Mouse (Mus musculus) right cerebral cortex, postnatal 14 days (tissue): ENCODE data around the gene Adamts2.

Source experiments
- DNase-seq: peaks from one replicate; pipeline ENCODE4 v3.0.0; 2022

Adamts2 gene

DNA sequence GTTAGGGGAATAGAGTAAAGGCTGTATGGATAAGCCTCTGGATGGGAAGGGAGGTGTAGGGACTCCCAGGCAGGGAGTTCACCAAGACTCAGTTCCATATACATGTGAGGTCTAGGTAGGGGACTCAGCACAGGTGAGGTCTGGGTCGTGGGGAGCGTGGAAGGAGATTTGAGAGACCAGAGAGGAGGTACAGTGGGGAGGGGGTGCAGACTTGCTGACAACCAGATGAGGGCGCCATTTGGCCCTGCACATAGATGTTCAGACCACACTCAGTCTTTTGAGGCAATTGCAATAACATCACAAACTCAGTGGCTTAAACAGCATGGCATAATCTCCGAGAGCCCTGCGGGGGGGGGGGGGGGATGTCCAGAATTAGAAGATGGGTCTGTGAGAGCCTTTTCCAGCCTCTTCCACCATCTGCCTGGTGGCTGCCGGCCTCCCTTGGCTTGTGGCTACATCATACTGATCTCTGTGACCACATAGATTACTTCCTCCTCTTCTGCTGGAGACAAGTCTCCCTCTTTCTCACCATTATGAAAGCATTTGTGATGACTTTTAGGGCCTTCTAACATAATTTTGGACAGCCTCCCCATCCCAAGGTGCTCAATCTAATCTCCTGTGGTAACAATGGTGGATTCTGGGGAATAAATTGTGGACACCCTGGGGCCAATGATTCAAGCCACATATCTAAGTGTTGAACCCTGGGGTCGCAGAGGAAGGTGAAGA lies 71.8 kb downstream of the Adamts2 start:
- DNase-seq = peak; percentile 16

DNA sequence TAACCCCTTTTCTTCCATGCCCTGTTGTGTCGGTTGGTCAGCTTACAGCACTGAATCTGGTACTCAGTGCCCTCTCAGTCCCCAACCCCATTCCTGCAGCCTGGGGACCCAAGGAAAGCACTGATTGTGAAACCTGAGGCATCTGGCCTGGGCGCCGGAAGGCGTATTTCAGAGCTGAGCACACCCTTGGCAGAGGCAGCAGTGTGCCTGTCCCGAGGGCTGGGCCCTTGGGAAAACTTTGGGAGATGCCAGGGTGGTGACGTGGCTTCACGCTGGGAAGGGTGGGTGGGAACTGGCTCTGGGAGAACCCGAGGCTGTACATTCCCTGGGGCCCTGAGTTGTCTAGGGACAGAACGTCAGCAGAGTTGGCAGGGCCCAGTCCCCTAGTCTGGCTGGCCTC lies 72.5 kb downstream of the Adamts2 start:
- no peak for DNase-seq

DNA sequence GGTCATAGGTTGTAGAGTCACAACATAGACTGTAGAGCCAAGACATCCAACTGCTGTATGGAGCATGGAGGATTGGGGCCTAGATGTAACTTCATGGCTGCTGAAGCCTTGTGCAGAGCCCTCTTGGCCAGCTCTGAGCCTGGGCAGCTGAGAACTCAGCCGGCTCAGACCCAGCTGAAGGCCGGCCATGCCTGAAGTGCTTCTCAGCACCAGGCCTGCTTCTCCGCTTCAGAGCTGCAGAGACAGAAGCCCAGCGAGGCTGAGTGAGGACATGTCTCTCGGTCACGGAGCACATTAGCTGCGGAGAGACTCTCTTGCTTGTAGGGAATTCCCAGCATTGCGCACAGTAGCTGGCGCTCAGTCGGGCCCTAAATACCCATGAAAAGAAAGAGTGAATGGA lies 76.8 kb downstream of the Adamts2 start:
- DNase-seq = no peak

DNA sequence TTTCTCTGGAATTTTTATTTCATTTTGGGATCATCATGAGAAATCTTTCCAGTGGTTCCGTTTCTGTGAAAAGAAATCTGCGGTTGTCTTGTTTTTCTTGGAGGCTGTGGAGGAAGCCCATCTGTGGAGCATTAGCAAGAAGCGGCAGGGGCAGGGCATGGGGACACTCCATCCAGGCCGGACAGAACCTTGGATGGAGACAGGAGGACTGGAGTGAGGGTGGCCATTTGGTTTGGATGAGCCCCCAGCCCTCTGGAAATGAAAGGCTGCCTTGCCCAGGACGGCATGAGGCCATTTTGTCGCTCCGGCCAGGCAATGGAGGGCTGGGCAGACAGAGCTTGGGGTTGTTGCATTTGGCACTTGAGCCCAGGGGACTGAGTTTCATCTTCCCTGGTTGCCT lies 80.1 kb downstream of the Adamts2 start:
- DNase-seq = no peak

DNA sequence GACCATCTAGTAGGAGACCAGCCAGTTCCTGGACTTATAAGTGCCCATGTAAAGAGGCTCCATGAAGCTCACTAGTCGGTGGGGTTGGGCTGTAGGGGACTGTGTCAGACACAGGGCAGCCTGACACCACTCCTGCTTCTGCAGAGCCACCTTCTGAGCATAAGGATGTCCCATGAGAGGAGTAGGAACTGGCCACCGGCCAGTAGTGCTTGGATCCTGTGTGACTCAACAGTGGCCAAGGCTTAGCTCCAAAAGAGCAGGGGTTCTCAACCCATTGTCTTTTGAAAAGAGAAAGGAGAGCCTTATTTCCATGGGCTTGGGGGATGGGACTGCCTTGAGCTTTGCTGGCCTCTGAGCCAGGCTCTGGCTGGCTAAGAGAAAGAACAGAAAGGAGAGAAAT lies 81.9 kb downstream of the Adamts2 start:
- no peak for DNase-seq

DNA sequence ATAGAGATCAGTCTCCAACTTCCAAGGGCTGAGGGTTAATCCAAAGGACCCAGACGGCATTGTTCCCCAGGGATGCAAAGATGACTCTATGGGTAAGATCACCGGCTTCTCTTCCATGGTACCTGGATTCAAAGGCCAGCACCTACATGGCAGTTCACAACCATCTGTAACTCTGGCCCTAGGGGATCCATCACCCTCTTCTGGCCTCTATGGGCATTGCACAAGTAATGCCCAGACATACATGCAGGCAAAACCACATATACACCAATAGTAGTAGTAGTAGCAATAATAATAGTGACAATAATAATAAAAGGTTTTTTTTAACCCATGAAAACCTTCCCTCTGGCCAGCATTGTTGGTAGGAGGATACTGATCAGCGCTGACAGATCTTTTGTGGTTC lies 86.7 kb downstream of the Adamts2 start:
- DNase-seq = no peak

DNA sequence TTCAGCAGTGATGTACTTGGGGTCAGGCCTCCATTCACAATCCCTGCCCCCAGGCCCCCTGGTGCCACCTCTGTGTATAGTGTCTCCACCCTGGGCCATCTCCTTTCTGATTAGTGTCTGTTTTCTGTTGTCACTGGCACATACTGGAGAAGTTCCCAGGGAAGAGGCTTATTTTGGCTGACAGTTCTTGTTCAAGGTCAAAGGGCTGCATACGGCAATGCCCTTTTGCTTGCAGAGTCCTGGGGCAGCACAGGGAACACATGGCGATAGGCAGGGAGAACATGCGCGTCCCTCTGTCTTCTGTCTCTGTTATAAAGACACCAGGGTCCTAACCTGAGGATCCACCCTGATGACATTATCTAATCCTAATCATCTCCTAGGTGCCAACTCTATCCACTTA lies 87.8 kb downstream of the Adamts2 start:
- no peak for DNase-seq

DNA sequence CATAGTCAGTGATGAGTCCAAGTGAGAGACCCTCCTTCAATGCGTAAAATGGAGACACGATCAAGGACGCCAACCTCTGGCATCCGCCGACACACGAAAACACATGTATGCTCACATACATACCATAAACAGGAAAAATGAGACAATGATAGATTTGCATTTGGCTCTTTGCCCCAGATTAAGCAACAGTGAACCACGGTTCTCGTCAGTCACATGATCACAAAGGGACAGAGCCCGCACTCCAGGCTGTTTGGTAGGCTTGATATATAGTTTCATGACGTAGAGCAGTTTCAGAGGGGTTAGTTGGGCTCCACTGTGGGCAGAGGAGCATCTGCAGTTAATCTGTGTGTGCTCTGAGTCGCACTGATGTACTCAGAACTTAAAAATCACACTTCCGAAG lies 98.1 kb downstream of the Adamts2 start:
- DNase-seq = no peak

DNA sequence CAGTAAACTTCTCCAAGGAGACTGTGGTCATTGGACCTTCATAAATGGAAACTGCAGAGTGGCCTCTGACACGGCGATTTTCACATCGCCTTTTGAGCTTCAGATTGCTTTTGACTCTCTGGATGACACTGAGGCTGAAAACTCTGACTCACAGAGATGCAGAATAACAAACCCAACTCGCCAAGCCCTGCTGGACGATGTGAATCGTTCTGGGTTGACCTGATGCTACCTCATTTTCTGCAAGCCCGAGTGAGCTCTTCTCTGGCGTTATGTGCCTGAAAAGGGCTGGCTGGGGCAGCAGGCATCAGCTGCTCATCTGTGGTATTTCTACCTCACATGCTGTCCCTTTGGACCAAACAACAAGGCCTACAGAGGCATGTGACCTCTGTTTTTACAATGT lies 98.6 kb downstream of the Adamts2 start:
- no peak for DNase-seq

DNA sequence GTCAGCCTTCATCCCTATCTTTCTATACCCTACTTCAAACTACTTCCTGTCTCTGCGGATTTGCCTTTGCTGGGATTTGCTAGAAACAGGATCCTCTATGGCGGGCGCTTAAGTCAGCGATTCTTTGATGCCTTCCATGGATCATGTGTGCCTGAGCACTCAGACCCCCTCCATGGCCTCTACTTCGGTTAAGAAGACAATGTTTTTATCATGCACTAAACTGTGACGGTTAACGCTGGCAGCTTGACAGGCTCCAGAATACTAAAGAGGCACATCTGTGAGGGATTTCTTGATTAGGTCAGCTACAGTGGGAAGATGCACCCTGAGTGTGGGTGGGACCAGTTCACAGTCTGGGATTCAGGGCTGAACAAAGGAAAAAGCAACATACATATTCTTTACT lies 101.5 kb downstream of the Adamts2 start:
- no peak for DNase-seq

DNA sequence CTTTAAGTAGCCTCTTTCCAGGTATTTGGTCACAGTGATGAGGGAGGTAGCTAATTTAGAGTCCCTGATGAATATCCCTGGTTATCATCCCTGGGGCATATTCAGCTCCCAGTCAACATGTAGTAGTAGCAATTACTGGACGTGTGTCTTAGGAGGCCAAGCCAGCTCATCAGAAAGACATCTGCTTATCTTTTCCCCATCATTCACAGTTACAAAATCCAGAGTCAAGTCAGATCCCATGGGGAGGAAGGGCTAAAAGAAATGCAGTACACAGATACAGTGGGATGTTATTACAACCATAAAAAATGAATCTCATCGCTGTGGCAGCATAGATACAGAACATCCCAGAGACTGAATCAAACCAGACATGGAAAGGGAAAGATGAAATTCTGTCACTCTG lies 102.6 kb downstream of the Adamts2 start:
- DNase-seq = no peak

DNA sequence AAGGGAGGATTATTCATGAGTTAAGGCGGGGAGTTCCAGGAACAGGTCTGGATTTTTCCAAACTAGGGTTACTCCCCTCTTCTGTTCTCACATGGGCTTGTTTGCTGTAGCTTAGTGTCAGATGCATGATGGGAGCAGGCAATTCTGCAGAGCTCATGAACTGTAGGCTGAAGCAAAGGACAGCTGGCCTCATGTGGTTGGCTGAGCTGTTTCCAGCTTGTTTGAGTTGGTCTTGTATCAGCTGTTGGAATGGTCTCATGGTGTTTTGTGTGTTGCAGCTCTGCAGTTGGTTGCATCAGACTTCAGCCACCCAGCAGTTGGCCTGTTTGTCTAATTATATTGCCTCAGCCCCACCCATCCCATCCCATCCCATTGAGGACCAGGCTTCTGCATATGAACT lies 105.4 kb downstream of the Adamts2 start:
- no peak for DNase-seq

DNA sequence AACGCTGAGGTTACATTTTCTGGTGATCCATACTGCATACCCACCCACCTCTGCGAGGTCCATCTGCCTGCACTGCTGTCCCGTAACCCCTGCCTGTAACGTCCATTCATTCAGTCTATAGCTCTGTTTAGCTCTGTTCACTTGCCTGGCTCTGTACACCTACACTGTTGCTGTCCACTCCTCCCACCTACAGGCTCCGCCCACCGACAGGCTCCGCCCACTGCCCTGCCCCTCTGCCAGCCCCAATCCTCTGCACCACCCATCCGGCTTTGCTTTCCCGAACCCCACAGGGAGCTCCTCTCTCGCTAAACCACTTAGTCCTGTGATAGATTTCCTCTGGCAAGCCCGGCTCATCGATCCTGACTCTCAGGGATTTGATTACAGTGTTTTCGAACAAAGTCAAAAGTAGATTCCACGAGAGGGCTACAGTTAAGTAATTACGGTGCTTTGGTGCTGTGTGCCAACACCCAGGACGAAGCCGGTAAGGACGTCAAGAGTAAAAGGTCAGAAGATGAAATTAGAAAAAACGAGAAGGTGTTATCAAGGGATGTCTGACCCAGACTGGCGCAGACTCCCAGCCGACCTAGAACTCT lies 111.8 kb downstream of the Adamts2 start:
- DNase-seq = no peak

DNA sequence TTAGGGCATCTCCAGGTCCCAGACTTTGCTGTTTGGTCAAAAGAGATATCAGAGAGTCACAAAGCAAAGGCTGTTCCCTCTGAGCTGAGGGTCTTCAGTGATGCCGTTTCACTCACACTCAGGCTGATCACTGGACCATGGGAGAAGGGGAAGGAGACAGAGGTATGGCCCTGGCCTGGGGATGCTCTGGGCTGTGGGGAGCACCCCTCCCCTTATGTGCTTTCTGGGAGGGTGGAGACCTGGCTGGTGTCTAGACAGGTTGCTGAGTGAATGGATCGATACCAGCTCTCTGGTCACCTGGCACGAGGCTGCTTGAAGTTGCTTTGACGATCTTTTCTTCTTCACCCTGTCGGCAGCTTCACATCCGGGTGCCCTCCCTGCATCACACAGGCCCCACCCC lies 113.2 kb downstream of the Adamts2 start:
- no peak for DNase-seq

DNA sequence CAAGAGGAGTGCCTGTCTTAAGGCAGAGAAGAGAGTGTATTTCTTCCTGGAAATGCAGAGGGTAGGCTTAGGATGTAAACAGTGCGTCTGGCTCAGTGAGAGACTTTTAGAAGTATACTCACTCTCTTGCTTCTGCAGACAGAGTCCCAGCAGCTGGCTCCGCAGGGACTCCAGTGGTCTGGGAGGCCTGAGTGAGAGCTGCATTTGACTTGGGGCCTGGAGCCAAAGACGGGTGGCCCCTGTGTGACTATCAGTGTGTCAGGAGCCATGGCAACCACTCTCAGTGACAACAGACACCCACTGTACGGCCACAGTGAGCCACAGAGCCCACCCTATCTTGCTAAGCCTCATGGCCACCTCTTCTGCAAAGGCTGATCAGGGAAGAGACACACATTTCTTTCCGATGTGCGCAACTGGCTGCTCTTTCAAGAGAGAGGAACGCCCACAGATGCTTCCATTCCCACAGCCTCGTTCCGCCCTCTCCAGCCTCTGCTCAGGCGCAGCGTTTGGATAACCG lies 115.6 kb downstream of the Adamts2 start:
- no peak for DNase-seq

DNA sequence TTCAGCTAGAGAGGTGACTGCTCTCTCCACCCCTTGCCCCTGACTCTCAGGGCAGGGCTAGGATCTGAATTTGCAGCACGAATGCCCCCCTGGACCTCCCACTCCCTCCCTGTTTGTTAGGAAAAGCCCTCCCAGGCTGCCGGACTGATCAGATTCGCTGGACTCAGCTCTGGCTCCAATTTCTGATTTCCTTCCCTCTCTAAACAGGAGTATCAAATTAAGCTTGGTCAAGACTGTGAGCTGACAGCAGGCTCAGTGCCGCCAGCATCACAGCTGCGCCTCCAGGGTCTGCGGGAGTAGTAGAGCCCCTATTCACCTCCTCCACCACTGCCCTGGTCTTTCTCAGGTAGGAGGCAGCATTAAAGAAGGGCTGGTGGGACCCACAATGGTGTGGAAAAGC lies 117.0 kb downstream of the Adamts2 start:
- DNase-seq = no peak

DNA sequence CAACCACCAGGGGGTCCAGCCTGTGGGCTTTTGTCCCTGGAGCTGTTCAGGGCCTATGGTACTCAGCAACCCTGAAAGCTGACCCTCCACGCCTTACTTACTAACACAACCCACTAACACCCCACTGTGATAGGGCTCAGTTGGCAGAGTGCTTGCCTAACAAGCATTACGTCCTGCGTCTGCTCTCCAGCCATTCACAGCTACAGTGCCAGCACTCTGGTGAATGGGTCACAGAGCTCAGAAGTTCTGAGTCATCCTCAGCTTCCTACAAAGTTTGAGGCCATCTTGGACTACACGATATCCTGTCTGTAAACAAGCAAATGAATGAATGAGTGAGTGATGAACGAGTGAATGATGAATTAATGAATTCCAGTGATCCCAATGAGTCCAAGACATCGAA lies 118.5 kb downstream of the Adamts2 start:
- no peak for DNase-seq

DNA sequence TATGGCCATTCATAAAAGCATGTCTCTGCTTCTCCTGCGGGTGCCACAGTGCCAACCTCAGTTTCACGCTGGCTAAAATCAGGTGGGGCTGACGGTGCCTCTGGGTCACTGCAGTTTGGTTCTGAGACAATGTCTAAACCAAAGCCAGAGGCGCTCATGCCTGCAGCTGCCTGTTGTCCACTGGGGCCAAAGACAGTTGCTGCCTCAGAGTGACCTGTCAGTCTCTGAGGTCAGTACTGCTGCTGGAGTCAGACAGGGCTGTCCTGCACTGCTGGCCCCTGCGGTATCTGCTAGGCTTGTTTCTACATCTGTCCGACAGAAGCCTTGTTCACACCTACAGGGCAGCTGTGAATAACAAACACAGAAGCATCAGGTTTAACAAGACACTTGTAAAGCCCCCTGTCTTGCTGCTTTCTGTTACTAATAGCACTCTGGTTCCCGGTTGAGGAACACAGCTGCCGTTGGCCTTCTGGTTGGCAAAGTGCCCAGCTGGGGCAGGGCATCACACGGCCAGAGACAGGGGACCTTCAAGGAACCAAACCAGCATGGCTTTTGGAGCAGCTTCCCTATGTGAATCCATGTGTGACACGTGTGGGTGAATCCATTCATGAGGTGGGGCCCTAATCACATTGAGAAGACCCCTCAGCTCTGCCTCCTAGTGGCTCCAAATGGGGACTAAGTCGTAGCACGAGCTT lies 119.1 kb downstream of the Adamts2 start:
- DNase-seq = peak; percentile 28

DNA sequence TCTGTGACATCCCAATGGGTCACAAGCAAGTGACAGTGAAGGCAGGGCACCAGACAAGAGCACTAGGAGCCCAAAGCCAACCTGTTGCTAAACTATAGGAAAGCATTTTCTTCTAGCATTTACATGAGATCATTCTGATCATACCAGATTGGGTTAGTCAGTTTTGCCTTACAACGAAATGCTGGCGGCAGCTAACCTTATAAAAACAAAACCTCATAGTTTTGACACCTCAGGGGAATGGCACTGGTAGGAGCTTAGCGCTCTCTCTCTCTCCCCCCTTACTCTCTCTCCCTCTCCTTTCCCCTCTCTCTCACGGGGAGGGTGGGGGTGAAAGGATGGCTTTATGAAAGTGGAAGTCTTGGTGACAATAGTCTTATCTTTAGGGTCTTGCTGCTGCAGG lies 123.7 kb downstream of the Adamts2 start:
- DNase-seq = no peak

DNA sequence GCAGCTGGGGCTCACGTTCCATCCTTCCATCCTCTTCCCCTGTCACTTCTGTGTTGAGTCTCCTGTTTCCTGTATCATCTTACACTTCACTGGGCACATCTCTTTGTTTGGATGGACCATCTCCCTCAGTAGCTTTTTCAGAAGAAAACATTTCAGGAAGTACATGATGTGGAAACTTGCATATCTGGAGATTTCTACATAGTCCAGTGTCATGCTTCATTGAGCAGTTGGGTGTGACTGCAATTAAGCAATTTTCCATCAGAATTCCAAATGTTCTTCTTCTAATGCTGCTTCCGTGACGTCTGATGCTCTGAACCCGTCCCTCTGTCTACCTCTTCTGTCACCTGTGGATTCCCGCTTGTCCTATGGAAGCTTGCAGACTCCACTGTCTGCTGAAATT lies 124.2 kb downstream of the Adamts2 start:
- no peak for DNase-seq

DNA sequence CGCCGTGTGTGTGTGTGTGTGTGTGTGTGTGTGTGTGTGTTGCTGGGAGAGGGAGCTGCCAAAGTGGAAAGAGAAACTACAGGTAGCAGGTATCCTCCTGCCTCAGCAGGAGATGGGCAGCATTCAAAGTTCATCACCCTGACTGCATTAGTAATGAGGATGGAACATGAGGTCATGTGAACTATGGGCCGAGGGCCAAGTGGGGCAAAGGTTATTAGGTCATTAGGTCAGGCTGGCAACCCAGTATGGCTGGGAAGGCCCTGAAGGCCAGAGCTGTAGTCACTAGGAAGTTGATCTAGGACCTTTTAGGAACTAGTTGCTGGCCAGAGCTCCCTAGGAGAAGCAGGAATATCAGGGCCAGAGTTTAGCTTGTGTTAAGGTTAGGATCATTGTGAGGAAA lies 131.3 kb downstream of the Adamts2 start:
- no peak for DNase-seq

DNA sequence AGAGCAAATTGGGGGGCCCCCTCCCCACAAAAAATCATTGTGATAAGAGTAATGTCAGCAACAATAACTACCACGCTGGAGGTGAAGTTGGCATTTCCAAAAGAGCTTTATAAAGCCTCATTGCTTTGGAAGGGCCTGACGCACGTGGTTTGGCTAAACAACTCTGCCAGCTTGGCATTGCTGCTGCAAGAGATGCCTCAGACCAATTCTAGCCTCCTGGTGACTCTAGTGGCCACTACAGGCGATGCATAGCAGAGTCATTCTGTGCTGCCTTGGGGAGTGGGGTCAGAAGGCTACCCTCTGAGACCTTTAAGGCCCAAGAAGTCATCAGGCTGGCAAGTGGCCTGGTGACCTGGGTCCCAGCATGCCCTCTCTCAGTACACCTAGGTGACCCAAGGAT lies 132.2 kb downstream of the Adamts2 start:
- DNase-seq = no peak

DNA sequence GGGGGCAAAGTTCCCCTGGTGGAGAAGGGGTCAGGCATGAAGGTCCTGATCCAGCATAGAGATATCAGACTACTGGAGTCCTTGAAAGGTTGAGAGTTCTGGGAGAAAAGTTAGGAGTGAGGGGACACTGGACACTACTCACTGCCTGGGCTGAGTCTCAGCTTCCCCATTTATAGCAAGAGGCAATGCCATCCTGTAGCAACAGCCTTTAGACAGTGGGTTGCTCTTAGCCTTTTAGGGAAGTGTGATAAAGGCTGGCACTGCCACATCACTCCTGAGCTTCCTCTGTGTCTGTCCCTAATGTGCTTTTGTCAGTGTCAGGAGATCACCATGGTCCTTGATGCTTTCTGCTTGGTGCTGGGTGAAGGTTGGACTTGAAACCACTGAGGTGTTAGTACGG lies 134.7 kb downstream of the Adamts2 start:
- DNase-seq = no peak

DNA sequence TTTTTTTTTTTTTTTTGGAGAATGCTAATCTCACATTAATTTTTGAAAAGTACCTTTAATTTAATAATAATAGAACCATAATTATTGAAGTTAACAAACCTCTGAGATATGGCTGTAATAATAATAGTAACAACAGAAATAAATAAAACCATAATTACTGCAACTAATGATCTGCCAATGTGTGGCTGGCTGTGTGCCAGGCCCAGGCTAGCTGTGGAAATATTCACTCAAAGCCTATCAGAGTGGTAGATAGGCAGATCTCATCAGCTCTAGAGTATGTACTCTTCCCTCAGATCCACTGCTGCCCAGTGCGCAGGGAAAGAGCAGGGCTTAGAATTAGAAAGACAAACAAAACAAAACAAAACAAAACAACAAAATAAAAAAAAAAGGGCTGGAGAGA lies 136.6 kb downstream of the Adamts2 start:
- no peak for DNase-seq
